Mouse (Mus musculus) liver, embryonic 15.5 days (tissue): ENCODE measurements around the gene Olfr340. TPM values are rescaled to one million over a fixed set of nuclear protein-coding genes. Genes with fewer than 3 reads are reported as not detected.
"Not testable (repeated sequence)": the region's sequence is repeated elsewhere in the genome, so short reads cannot be mapped to it uniquely, and the experiment has no call there.

Experiments used
- ATAC-seq: fragments of 200-750 bp; cut with Nextera tagmentation; 2 replicates; pipeline ENCODE4 v1.8.0; 2017; ENCODE audit warnings: moderate number of reproducible peaks, mild to moderate bottlenecking, moderate library complexity; ENCODE audit not compliant: insufficient read depth
- H3K27ac ChIP-seq: fragments of 300-500 bp; sonication (generic); replicated peaks from 2 replicates; pipeline ENCODE4 v1.5.1; 2015; ENCODE audit warnings: mild to moderate bottlenecking, inconsistent platforms
- H3K27me3 ChIP-seq: fragments of 300-500 bp; sonication (generic); 2 replicates; pipeline ENCODE4 v1.6.1; 2015; ENCODE audit warnings: mild to moderate bottlenecking, inconsistent platforms
- H3K36me3 ChIP-seq: fragments of 300-500 bp; sonication (generic); replicated peaks from 2 replicates; pipeline ENCODE4 v1.6.1; 2015; ENCODE audit warnings: moderate library complexity, mild to moderate bottlenecking, inconsistent platforms
- H3K4me1 ChIP-seq: fragments of 300-500 bp; sonication (generic); replicated peaks from 2 replicates; pipeline ENCODE4 v1.6.1; 2015; ENCODE audit warnings: inconsistent platforms
- H3K4me2 ChIP-seq: fragments of 300-500 bp; sonication (generic); 2 replicates; pipeline ENCODE4 v1.6.1; 2015; ENCODE audit warnings: moderate library complexity, mild to moderate bottlenecking, inconsistent platforms
- H3K4me3 ChIP-seq: fragments of 300-500 bp; sonication (generic); replicated peaks from 2 replicates; pipeline ENCODE4 v1.5.1; 2015; ENCODE audit warnings: mild to moderate bottlenecking, inconsistent platforms
- H3K9ac ChIP-seq: fragments of 300-500 bp; sonication (generic); 2 replicates; pipeline ENCODE4 v1.6.1; 2015; ENCODE audit warnings: moderate library complexity, mild to moderate bottlenecking, inconsistent platforms
- H3K9me3 ChIP-seq: fragments of 300-500 bp; sonication (generic); replicated peaks from 2 replicates; pipeline ENCODE4 v1.6.1; 2016; ENCODE audit warnings: inconsistent platforms
- WGBS: fragments of 180-500 bp; shearing (Covaris S2); methylation state at CpG from one replicate; pipeline ENCODE4 v1.1.7; 2015; ENCODE audit warnings: mixed read lengths; ENCODE audit not compliant: insufficient replicate concordance; 5-methylcytosine and 5-hydroxymethylcytosine counted together
- polyA plus RNA-seq: library from polyadenylated mRNA; unstranded; fragments of >200 nt; fragmentation: Nextera tagmentation; extraction: Ambion mirVana; gene quantifications from 2 replicates; pipeline ENCODE4 v1.2.1, GENCODE M21; 2015

Gene Olfr340
- not detected in 2 replicates for polyA plus RNA-seq

GRCm38 (mm10) chr2:36452287-36452686 lies at the start of gene Olfr340:
Gene Olfr340, plus strand, starts transcription at chr2:36452587.
- H3K27ac ChIP-seq, result no peak within 1 kb of the TSS
- H3K27me3 ChIP-seq, result no peaks in the 10 kb centered on the region
- no peak within 1 kb of the TSS for H3K9ac ChIP-seq
- 17% methylated on average over 1 of the region's 1 CpGs for WGBS
- H3K4me2 ChIP-seq, result no peak within 1 kb of the TSS
- no peaks in the 10 kb centered on the region for H3K4me1 ChIP-seq
- H3K36me3 ChIP-seq, result no peaks in the 10 kb centered on the region
- H3K4me3 ChIP-seq, result no peak within 1 kb of the TSS
- ATAC-seq, result no peak
- H3K9me3 ChIP-seq, result no peaks in the 10 kb centered on the region

- H3K27ac ChIP-seq, H3K4me1 ChIP-seq, H3K4me3 ChIP-seq, H3K9me3 ChIP-seq, H3K36me3 ChIP-seq, H3K9ac ChIP-seq, H3K27me3 ChIP-seq, ATAC-seq, H3K4me2 ChIP-seq: not testable (repeated sequence)
- 64% methylated on average over 3 of the region's 3 CpGs for WGBS
These were observed 37.2 kb upstream of the Olfr340 start for GRCm38 (mm10) chr2:36415174-36415573.

- not testable (repeated sequence) for H3K27me3 ChIP-seq, H3K9ac ChIP-seq, H3K4me3 ChIP-seq, H3K4me2 ChIP-seq, ATAC-seq, H3K36me3 ChIP-seq, H3K4me1 ChIP-seq, H3K9me3 ChIP-seq, H3K27ac ChIP-seq
- 68% methylated on average over 7 of the region's 7 CpGs for WGBS
These were observed 36.8 kb upstream of the Olfr340 start for GRCm38 (mm10) chr2:36415591-36415990.

- H3K4me3 ChIP-seq, result no peak within 1 kb of the TSS
- H3K4me1 ChIP-seq, result no peaks in the 10 kb centered on the region
- H3K9me3 ChIP-seq, result no peaks in the 10 kb centered on the region
- no peak for ATAC-seq
- H3K9ac ChIP-seq, result no peak within 1 kb of the TSS
- H3K4me2 ChIP-seq, result no peak within 1 kb of the TSS
- no peak within 1 kb of the TSS for H3K27ac ChIP-seq
- no peaks in the 10 kb centered on the region for H3K36me3 ChIP-seq
- H3K27me3 ChIP-seq, result no peaks in the 10 kb centered on the region
- 56% methylated on average over 3 of the region's 3 CpGs for WGBS
These were observed 33.7 kb upstream of the Olfr340 start, which contains the start of gene Olfr339 for GRCm38 (mm10) chr2:36418647-36419046. Gene Olfr339, plus strand, starts transcription at chr2:36418947.

GRCm38 (mm10) chr2:36473634-36474033 lies 21.2 kb downstream of the Olfr340 start:
- Histone ChIP-seq H3K36me3 (no peaks in the 10 kb centered on the region), H3K9me3 (no peaks in the 10 kb centered on the region), H3K4me1 (no peaks in the 10 kb centered on the region), H3K4me3 (no peak overlapping the region), H3K27ac (no peak overlapping the region), H3K9ac (no peak overlapping the region), H3K4me2 (no peak overlapping the region), H3K27me3 (no peaks in the 10 kb centered on the region)
- no peak for ATAC-seq

GRCm38 (mm10) chr2:36482368-36482767 lies 30.0 kb downstream of the Olfr340 start, which contains the start of gene Olfr341:
Gene Olfr341, minus strand, starts transcription at chr2:36482468.
- Histone ChIP-seq H3K4me1 (no peaks in the 10 kb centered on the region), H3K4me3 (no peak within 1 kb of the TSS), H3K4me2 (no peak within 1 kb of the TSS), H3K27me3 (no peaks in the 10 kb centered on the region), H3K27ac (no peak within 1 kb of the TSS), H3K36me3 (no peaks in the 10 kb centered on the region), H3K9me3 (no peaks in the 10 kb centered on the region), H3K9ac (no peak within 1 kb of the TSS)
- ATAC-seq, result no peak

Other genes with a start within 250 kb of the Olfr340 start
- gene Ptgs1, start 222.2 kb upstream of the Olfr340 start, polyA plus RNA-seq, result 20.9 and 22.8 TPM in 2 replicates
- not detected in 2 replicates for gene Olfr338, start 79.1 kb upstream of the Olfr340 start, polyA plus RNA-seq
- gene Olfr339, start 33.6 kb upstream of the Olfr340 start, polyA plus RNA-seq, result not detected in 2 replicates
- gene Olfr341, start 29.9 kb downstream of the Olfr340 start, polyA plus RNA-seq, result not detected in 2 replicates
- not detected in 2 replicates for gene Olfr342, start 72.4 kb downstream of the Olfr340 start, polyA plus RNA-seq
- not detected in 2 replicates for gene Olfr344, start 114.1 kb downstream of the Olfr340 start, polyA plus RNA-seq
- gene Olfr345, start 187.5 kb downstream of the Olfr340 start, polyA plus RNA-seq, result not detected in 2 replicates
- not detected in 2 replicates for gene Olfr346, start 233.2 kb downstream of the Olfr340 start, polyA plus RNA-seq